Mouse (Mus musculus) right cerebral cortex, postnatal 36 days (tissue): ENCODE results near the gene As3mt.

Experiments
- DNase-seq, 2 experiments: peaks; one replicate each; pipeline ENCODE4 v3.0.0; 2022; ENCODE audit warnings: low spot score in 2 of 2, mixed read lengths in 1 of 2

Gene As3mt

GRCm38 (mm10) chr19:46784502-46784901, 77.2 kb downstream of the As3mt start:
- no peak for DNase-seq

- no peak for DNase-seq
Measured at GRCm38 (mm10) chr19:46785633-46786032, 78.4 kb downstream of the As3mt start.

DNA sequence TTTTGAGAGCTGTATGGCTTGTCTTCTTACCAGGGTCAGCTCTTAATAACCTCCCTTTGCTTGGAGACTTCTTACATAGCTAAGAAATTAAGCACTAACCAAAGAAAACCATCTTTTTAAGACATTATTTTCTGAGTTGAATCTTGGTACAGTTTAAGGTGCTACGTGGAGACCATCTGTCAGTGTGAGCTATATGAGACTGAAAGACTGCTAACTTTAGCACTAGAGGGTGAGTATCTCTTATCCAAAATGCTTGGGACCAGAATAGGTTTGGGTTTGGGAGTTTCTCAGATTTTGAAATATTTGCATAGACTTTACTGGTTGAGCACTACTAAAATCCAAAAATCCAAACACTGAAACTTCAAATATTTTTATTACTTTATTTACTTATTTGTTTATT, 82.5 kb downstream of the As3mt start:
- no peak for DNase-seq
